Mouse (Mus musculus) embryonic facial prominence, embryonic 13.5 days (tissue): Measurements from ENCODE around the gene Tmem270. TPM values are rescaled to one million over a fixed set of nuclear protein-coding genes. Genes with fewer than 3 reads are reported as not detected.

Experiments used
- ATAC-seq: fragments of 200-750 bp; cut with Nextera tagmentation; 2 replicates; pipeline ENCODE4 v1.8.0; 2017; ENCODE audit warnings: low read depth; ENCODE audit not compliant: insufficient number of reproducible peaks, insufficient read depth, low FRiP score, low TSS enrichment
- H3K27ac ChIP-seq: fragments of 300-500 bp; sonication (generic); 2 replicates; pipeline ENCODE4 v1.5.1; 2015; ENCODE audit warnings: moderate library complexity, mild to moderate bottlenecking, inconsistent platforms
- H3K27me3 ChIP-seq: fragments of 300-500 bp; sonication (generic); 2 replicates; pipeline ENCODE4 v1.6.1; 2015; ENCODE audit warnings: mild to moderate bottlenecking, inconsistent platforms
- H3K36me3 ChIP-seq: fragments of 300-500 bp; sonication (generic); 2 replicates; pipeline ENCODE4 v1.6.1; 2015; ENCODE audit warnings: mild to moderate bottlenecking, inconsistent platforms
- H3K4me1 ChIP-seq: fragments of 300-500 bp; sonication (generic); 2 replicates; pipeline ENCODE4 v1.6.1; 2015; ENCODE audit warnings: inconsistent platforms
- H3K4me2 ChIP-seq: fragments of 300-500 bp; sonication (generic); 2 replicates; pipeline ENCODE4 v1.6.1; 2015; ENCODE audit warnings: moderate library complexity, mild to moderate bottlenecking, inconsistent platforms
- H3K4me3 ChIP-seq: fragments of 300-500 bp; sonication (generic); 2 replicates; pipeline ENCODE4 v1.5.1; 2015; ENCODE audit warnings: mild to moderate bottlenecking, inconsistent platforms
- H3K9ac ChIP-seq: fragments of 300-500 bp; sonication (generic); 2 replicates; pipeline ENCODE4 v1.6.1; 2015; ENCODE audit warnings: mild to moderate bottlenecking, inconsistent platforms
- H3K9me3 ChIP-seq: fragments of 300-500 bp; sonication (generic); 2 replicates; pipeline ENCODE4 v1.6.1; 2016; ENCODE audit warnings: inconsistent platforms
- WGBS: fragments of 180-500 bp; shearing (Covaris S2); methylation state at CpG from one replicate; pipeline ENCODE4 v1.1.7; 2015; ENCODE audit warnings: mixed read lengths; 5-methylcytosine and 5-hydroxymethylcytosine counted together
- polyA plus RNA-seq: library from polyadenylated mRNA; unstranded; fragments of >200 nt; fragmentation: Nextera tagmentation; extraction: Ambion mirVana; gene quantifications from 2 replicates; pipeline ENCODE4 v1.2.1, GENCODE M21; 2015

The Tmem270 gene
- polyA plus RNA-seq, 1 experiment from 2014 or later = not detected

DNA sequence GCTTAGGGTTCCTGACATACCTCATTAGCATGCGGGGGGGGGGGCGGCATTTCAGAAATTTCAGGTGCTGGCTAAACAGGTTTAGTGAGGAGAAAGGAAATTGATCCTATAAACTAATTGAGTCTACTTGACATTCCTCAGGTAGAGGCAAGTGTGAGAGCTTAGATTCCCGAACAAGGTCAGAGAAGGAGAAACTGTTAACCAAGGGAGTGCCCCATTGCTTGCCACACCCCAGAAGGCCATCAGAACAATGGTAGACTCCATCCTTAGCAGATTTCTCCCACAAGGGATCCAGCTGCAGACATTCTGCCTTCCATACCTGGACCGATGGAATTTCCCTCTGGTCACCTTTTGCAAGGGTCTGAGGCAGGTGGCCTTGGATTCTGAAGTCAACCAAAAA is 20.2 kb upstream of the Tmem270 start:
- Histone ChIP-seq H3K27me3 (no peaks in the 10 kb centered on the region), H3K4me1 (no peaks in the 10 kb centered on the region), H3K4me3 (no peak overlapping the region), H3K27ac (no peak overlapping the region), H3K9me3 (no peaks in the 10 kb centered on the region), H3K4me2 (no peak overlapping the region), H3K9ac (no peak overlapping the region), H3K36me3 (no peaks in the 10 kb centered on the region)
- no peak for ATAC-seq
- 60% methylated on average over 4 of the region's 4 CpGs for WGBS

DNA sequence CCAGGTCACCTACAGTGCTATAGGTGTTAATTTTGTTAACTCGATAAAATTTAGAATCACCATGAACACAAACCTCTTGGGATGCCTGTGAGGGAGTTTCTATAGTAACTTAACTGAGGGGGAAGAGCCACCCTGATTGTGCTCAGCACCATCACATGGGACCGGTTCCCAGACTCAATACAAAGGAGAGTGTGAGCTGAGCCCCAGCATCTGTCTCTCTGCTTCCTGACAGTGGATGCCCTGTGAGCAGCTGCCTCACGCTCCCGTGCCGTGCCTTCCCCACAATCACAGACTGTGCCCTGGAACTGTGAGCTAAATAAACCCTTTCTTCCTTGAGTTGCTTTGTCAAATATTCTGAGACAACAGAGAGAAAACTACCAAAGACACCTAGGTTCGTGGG is 16.6 kb upstream of the Tmem270 start:
- no peaks in the 10 kb centered on the region for H3K4me1 ChIP-seq
- no peak overlapping the region for H3K27ac ChIP-seq
- 64% methylated on average over 6 of the region's 6 CpGs for WGBS
- H3K27me3 ChIP-seq = 0 out of 2 replicates have a peak, but pooled peaks cover 3% of the 10 kb centered on the region
- no peaks in the 10 kb centered on the region for H3K9me3 ChIP-seq
- H3K36me3 ChIP-seq = no peaks in the 10 kb centered on the region
- no peak for ATAC-seq
- no peak overlapping the region for H3K9ac ChIP-seq
- H3K4me2 ChIP-seq = no peak overlapping the region
- no peak overlapping the region for H3K4me3 ChIP-seq

DNA sequence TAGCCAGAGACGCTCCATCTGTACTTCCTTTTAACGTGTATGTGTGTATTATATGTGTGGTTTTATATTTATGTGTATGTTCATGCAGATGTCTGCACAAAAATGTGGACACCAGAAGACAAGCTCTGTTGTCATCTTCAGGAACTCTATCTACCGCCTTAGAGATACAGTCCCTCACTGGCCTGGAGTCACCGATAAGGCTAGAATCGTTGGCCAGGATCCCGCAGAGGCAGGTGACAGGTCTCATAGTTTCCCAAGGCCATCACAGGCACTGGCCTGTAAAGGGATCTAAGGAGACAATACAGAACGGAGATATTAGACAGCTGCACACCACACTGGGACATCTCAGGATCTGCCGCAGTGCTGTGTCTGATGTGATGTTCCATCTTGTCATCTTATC is 14.6 kb upstream of the Tmem270 start:
- 90% methylated on average over 8 of the region's 8 CpGs for WGBS
- ATAC-seq = no peak

DNA sequence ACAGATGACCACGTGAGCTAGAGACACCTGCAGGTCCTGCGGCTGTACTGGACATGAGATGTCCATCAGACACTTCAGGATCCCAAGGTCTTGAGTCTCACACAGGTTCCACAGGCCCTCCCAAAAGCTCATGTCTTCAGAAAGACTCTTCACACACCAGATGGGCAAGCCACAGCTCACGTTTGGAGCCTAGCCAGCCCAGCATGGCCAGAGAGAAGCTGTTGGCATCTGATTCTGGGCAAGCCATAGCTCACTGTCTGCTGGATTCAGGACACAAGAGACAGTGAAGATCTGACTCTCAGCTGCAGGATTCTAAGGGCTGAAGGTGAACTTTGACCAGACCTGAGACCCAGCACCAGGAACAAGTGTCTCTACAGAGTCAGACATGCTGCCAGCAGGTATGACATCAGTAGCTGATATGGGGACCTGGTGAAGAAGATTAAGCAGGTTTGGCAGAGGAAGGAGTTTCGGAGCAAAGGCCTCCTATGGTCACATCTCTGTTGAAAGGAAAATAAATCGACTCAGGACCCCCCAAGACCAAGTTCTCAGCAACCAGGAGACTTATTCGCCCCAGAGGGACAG is 13.7 kb upstream of the Tmem270 start:
- H3K4me2 ChIP-seq = no peak overlapping the region
- no peaks in the 10 kb centered on the region for H3K9me3 ChIP-seq
- no peaks in the 10 kb centered on the region for H3K4me1 ChIP-seq
- no peak overlapping the region for H3K9ac ChIP-seq
- 75% methylated on average over 6 of the region's 6 CpGs for WGBS
- no peak overlapping the region for H3K4me3 ChIP-seq
- H3K27me3 ChIP-seq = 0 out of 2 replicates have a peak, but pooled peaks cover 3% of the 10 kb centered on the region
- no peak overlapping the region for H3K27ac ChIP-seq
- no peaks in the 10 kb centered on the region for H3K36me3 ChIP-seq
- no peak for ATAC-seq

More for the DNA sequence above, 14.6 kb upstream of the Tmem270 start:
- no peaks in the 10 kb centered on the region for H3K36me3 ChIP-seq
- H3K9me3 ChIP-seq = no peaks in the 10 kb centered on the region
- H3K4me3 ChIP-seq = no peak overlapping the region
- no peaks in the 10 kb centered on the region for H3K4me1 ChIP-seq
- H3K9ac ChIP-seq = no peak overlapping the region
- no peak overlapping the region for H3K27ac ChIP-seq
- H3K4me2 ChIP-seq = no peak overlapping the region
- H3K27me3 ChIP-seq = 0 out of 2 replicates have a peak, but pooled peaks cover 3% of the 10 kb centered on the region

DNA sequence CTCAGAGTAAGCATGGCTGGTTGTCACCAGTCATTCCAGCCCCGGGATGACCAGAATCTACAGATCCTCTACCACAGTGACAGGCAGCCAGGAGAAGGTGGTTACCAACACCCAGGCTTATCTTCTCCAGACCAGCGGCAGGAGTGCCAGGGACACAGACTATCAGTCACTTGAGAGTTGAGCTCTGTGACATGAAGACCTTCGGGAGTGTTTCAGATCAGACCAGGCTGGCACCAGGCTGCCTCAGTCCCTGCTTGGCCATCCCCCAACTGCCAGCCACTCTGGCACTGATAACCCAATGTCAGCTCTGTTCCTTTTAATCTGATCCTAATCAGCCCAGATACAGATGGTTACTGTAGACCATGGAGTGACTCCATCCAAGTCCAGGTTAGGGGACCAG is 12.6 kb upstream of the Tmem270 start:
- Histone ChIP-seq H3K36me3 (no peaks in the 10 kb centered on the region), H3K9ac (no peak overlapping the region), H3K27ac (no peak overlapping the region), H3K4me3 (no peak overlapping the region), H3K9me3 (no peaks in the 10 kb centered on the region), H3K4me1 (no peaks in the 10 kb centered on the region), H3K4me2 (no peak overlapping the region), H3K27me3 (0 out of 2 replicates have a peak, but pooled peaks cover 3% of the 10 kb centered on the region)
- no peak for ATAC-seq
- WGBS = 88% methylated on average over 3 of the region's 3 CpGs

DNA sequence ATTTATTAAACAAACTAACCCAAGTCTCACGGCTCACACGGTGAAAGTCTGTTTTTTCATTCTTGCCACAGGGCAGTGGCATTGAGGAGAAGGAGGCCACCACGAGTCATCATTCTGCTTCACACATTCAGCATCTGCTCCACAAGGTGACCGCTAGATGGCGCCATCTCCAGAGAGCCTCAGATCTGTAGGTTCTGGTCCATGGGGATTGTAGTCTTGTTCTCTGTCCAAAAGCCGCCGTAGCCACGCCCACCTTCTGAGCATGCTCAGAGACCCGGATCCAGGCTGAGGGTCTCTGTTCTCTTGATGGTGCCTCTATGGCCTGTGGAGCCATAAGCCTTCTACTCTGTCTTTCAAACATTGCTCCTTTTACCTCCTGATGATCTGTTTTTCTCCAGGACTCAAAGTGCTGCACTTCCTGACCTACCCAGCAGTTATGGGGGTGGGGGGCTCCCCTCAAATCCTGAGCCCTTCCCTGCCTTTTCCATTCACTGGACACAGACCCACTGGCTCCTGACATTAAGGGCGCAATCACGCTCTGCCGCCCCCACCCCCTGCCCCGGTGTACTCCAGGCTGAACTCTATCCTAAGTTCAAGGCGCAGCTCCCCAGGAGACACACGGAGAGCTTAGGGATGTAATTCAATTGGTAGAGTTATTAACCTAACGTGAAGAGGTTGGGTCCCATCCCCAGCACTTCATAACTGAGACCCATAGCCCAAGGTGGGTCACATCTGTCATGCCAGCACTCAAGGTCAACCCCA is 11.7 kb upstream of the Tmem270 start:
- Histone ChIP-seq H3K27ac (no peak overlapping the region), H3K4me2 (no peak overlapping the region), H3K4me3 (no peak overlapping the region), H3K9ac (no peak overlapping the region), H3K27me3 (0 out of 2 replicates have a peak, but pooled peaks cover 3% of the 10 kb centered on the region), H3K9me3 (no peaks in the 10 kb centered on the region), H3K4me1 (no peaks in the 10 kb centered on the region), H3K36me3 (no peaks in the 10 kb centered on the region)
- no peak for ATAC-seq
- 47% methylated on average over 16 of the region's 16 CpGs for WGBS

DNA sequence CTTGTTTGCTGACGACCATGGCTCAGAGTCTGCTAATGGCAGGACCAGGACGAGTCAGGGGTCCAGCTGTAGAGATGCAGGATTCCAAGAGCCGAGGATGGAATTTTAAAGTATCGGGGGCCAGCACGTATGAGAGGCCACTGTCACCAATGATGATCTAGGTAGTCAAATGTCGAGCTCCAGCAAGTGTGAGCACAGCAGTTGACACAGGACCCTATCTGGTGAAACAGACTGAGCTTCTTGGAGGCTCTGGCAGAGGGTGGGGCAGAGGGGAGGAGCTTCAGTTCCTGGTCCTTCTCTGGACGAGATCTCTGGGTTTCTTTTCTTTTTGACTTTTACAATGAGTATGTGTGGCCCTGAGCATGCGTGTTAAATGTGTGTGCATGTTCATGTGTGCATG is 8.8 kb upstream of the Tmem270 start, which contains the start of gene Cldn13:
Gene Cldn13, minus strand, starts transcription at position 216 of the 400 bp plus-strand sequence.
- Histone ChIP-seq H3K4me2 (no peak within 1 kb of the TSS), H3K9me3 (no peaks in the 10 kb centered on the region), H3K27ac (no peak within 1 kb of the TSS), H3K4me1 (no peaks in the 10 kb centered on the region), H3K9ac (no peak within 1 kb of the TSS), H3K4me3 (no peak within 1 kb of the TSS), H3K27me3 (0 out of 2 replicates have a peak, but pooled peaks cover 3% of the 10 kb centered on the region), H3K36me3 (no peaks in the 10 kb centered on the region)
- WGBS = 79% methylated on average over 8 of the region's 8 CpGs
- no peak for ATAC-seq

DNA sequence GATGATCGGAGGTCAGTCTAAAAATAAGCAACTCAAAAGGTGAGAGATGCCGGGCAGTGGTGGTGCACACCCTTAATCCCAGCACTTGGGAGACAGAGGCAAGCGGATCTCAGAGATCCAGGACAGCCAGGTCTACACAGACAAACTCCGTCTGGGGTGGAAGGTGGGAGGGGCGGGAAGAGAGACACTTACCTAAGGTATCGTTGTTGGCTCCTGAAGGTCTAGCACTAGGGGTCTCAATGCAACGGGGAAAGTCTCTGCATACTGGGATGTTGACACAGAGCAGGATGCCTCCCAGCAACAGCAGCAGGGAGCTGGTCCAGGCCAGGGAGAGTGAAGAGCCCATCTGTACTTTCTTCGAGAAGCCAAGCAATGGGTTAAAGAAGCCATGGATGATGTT is 8.0 kb upstream of the Tmem270 start:
- no peaks in the 10 kb centered on the region for H3K9me3 ChIP-seq
- WGBS = 83% methylated on average over 8 of the region's 8 CpGs
- no peak for ATAC-seq
- H3K36me3 ChIP-seq = no peaks in the 10 kb centered on the region
- H3K27ac ChIP-seq = no peak overlapping the region
- H3K4me3 ChIP-seq = no peak overlapping the region
- no peaks in the 10 kb centered on the region for H3K4me1 ChIP-seq
- no peak overlapping the region for H3K4me2 ChIP-seq
- no peaks in the 10 kb centered on the region for H3K27me3 ChIP-seq
- no peak overlapping the region for H3K9ac ChIP-seq

DNA sequence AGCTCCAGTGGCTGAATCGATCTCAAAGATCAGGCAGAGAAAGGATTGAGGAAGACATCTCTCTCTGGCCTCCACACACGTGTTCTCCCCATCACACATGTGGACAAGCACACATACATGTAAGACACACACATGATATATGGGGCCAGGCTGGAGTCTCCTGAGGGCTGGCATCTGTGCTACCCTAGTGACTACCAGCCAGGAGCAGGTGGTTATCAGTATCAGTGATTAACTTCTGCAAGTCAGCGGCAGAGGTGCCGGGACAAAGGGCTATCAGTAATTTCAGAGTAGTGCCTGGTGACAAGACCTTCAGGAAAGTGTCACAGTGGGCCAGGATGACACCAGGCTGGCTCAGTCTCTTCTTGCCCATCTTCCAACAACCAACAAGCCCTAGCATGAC is 7.2 kb upstream of the Tmem270 start:
- no peaks in the 10 kb centered on the region for H3K27me3 ChIP-seq
- 83% methylated on average over 4 of the region's 4 CpGs for WGBS

DNA sequence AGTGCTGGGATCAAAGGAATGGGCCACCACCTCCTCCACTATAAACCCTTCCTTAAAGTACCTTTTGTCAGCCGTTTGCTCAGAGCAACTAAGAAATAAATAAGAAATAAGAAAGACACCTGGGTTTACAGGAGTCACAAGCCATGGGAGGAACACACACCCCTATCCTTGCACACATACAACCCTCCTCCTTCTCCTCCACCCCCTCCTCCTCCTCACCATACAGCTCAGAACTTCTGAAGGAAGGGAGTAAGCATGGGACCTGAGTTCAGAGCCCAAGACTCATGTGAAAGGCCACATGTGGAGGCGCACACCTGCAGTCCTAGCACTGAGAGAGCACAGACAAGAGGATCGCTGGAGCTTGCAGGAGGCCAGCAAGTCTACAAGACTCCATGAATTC is 6.8 kb upstream of the Tmem270 start:
- Histone ChIP-seq H3K4me2 (no peak overlapping the region), H3K36me3 (no peaks in the 10 kb centered on the region), H3K9me3 (no peaks in the 10 kb centered on the region), H3K27ac (no peak overlapping the region), H3K27me3 (no peaks in the 10 kb centered on the region), H3K9ac (no peak overlapping the region), H3K4me3 (no peak overlapping the region), H3K4me1 (no peaks in the 10 kb centered on the region)
- WGBS = 75% methylated on average over 3 of the region's 3 CpGs
- no peak for ATAC-seq

More for the DNA sequence above, 7.2 kb upstream of the Tmem270 start:
- ATAC-seq = no peak
- Histone ChIP-seq H3K4me1 (no peaks in the 10 kb centered on the region), H3K9ac (no peak overlapping the region), H3K36me3 (no peaks in the 10 kb centered on the region), H3K9me3 (no peaks in the 10 kb centered on the region), H3K4me3 (no peak overlapping the region), H3K27ac (no peak overlapping the region), H3K4me2 (no peak overlapping the region)

DNA sequence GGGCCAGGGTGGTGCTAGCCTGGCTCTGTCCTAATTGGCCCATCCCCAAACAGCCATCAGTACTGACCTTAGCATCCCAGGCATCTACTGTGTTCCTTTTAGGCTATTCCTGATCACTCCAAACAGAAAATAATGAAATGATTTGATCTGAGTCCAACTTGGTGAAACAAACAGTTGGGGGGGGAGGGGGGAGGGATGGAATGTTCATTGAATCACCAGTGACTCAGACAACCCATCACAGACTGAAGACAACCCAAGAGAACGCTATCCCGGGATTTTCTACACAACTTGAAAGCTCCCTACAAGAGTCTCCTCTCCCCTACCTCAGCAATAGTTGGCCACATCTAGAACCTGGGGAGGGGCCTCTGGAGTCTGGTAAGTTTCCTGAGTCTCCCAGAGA is 5.4 kb upstream of the Tmem270 start:
- H3K4me1 ChIP-seq = no peaks in the 10 kb centered on the region
- H3K27ac ChIP-seq = no peak overlapping the region
- 92% methylated on average over 2 of the region's 2 CpGs for WGBS
- H3K4me3 ChIP-seq = no peak overlapping the region
- H3K9me3 ChIP-seq = no peaks in the 10 kb centered on the region
- H3K9ac ChIP-seq = no peak overlapping the region
- no peak for ATAC-seq
- no peaks in the 10 kb centered on the region for H3K36me3 ChIP-seq
- H3K27me3 ChIP-seq = no peaks in the 10 kb centered on the region
- no peak overlapping the region for H3K4me2 ChIP-seq

DNA sequence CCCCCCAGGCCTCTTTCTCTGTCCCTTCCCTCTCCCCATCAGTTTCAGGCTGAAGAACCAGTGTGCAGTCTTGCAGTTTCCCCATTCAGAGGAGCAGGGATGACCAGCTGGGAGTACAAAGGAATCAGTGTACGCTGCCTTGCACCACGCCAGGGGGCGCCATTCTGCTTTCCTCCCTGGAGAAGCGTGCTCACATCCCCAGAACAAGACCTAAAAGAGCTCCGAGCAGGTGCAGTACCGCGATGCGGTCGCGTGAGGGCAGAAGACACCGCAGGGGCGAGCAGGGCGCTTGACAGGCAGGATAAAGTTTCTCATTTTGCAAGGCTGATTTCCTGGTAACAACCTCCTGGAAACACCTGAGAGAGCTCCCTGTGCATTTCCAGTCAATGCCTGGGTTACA is 602 bp upstream of the Tmem270 start:
- no peaks in the 10 kb centered on the region for H3K4me1 ChIP-seq
- no peaks in the 10 kb centered on the region for H3K27me3 ChIP-seq
- no peaks in the 10 kb centered on the region for H3K9me3 ChIP-seq
- no peak overlapping the region for H3K9ac ChIP-seq
- no peak overlapping the region for H3K4me3 ChIP-seq
- no peak overlapping the region for H3K4me2 ChIP-seq
- H3K36me3 ChIP-seq = no peaks in the 10 kb centered on the region
- no peak overlapping the region for H3K27ac ChIP-seq
- 1% methylated on average over 13 of the region's 13 CpGs for WGBS
- 0 out of 2 replicates have a peak, but pooled peaks have one; percentile 76 for ATAC-seq
